Mouse (Mus musculus): ENCODE measurements at regions not wholly inside any gene's neighbourhood (a gene's known extent, or its start where the extent isn't known, plus 50 kb on each side); places are given as distances from the start of the nearest gene placed in this dataset.

- DNase-seq (ENCODE audit: low read depth, low spot score), result no peak
Measured at GRCm38 (mm10) chr16:93078909-93079308, 253.0 kb upstream of the Runx1 start.

- DNase-seq (ENCODE audit: low read depth, low spot score), result no peak
Measured at GRCm38 (mm10) chr16:93075488-93075887, 249.5 kb upstream of the Runx1 start.

GRCm38 (mm10) chr16:93072156-93072555 lies 246.2 kb upstream of the Runx1 start:
- DNase-seq (ENCODE audit: low read depth, low spot score), result peak; percentile 11

GRCm38 (mm10) chr16:93071726-93072125 lies 245.8 kb upstream of the Runx1 start:
- DNase-seq (ENCODE audit: low read depth, low spot score), result no peak

GRCm38 (mm10) chr16:93066821-93067220 lies 240.9 kb upstream of the Runx1 start:
- no peak for DNase-seq (ENCODE audit: low read depth, low spot score)

- no peak for DNase-seq (ENCODE audit: low read depth, low spot score)
Measured at GRCm38 (mm10) chr16:93061475-93062179, 235.7 kb upstream of the Runx1 start.

GRCm38 (mm10) chr16:93056295-93056694 lies 230.3 kb upstream of the Runx1 start:
- no peak for DNase-seq (ENCODE audit: low read depth, low spot score)

GRCm38 (mm10) chr16:93055545-93055944 lies 229.6 kb upstream of the Runx1 start:
- no peak for DNase-seq (ENCODE audit: low read depth, low spot score)

- no peak for DNase-seq (ENCODE audit: low read depth, low spot score)
Measured at GRCm38 (mm10) chr16:93051233-93051632, 225.3 kb upstream of the Runx1 start.

- DNase-seq (ENCODE audit: low read depth, low spot score), result no peak
Measured at GRCm38 (mm10) chr16:93048418-93048932, 222.5 kb upstream of the Runx1 start.

- DNase-seq (ENCODE audit: low read depth, low spot score), result peak; percentile 88
Measured at GRCm38 (mm10) chr16:93047594-93047993, 221.6 kb upstream of the Runx1 start.

- DNase-seq (ENCODE audit: low read depth, low spot score), result no peak
Measured at GRCm38 (mm10) chr16:93046221-93046620, 220.3 kb upstream of the Runx1 start.

GRCm38 (mm10) chr16:93043355-93043754 lies 217.4 kb upstream of the Runx1 start:
- DNase-seq (ENCODE audit: low read depth, low spot score), result no peak

GRCm38 (mm10) chr16:93042941-93043340 lies 217.0 kb upstream of the Runx1 start:
- no peak for DNase-seq (ENCODE audit: low read depth, low spot score)

GRCm38 (mm10) chr16:93042491-93042890 lies 216.5 kb upstream of the Runx1 start:
- DNase-seq (ENCODE audit: low read depth, low spot score), result no peak

GRCm38 (mm10) chr16:93041887-93042286 lies 215.9 kb upstream of the Runx1 start:
- no peak for DNase-seq (ENCODE audit: low read depth, low spot score)

GRCm38 (mm10) chr16:93041399-93041798 lies 215.4 kb upstream of the Runx1 start:
- peak; percentile 43 for DNase-seq (ENCODE audit: low read depth, low spot score)

GRCm38 (mm10) chr16:93035626-93036025 lies 209.7 kb upstream of the Runx1 start:
- no peak for DNase-seq (ENCODE audit: low read depth, low spot score)

GRCm38 (mm10) chr16:93033943-93034342 lies 208.0 kb upstream of the Runx1 start:
- no peak for DNase-seq (ENCODE audit: low read depth, low spot score)

GRCm38 (mm10) chr16:93031624-93032023 lies 205.7 kb upstream of the Runx1 start:
- DNase-seq (ENCODE audit: low read depth, low spot score), result no peak

- DNase-seq (ENCODE audit: low read depth, low spot score), result no peak
Measured at GRCm38 (mm10) chr16:93028640-93029039, 202.7 kb upstream of the Runx1 start.

- no peak for DNase-seq (ENCODE audit: low read depth, low spot score)
Measured at GRCm38 (mm10) chr16:93028016-93028415, 202.1 kb upstream of the Runx1 start.

- DNase-seq (ENCODE audit: low read depth, low spot score), result no peak
Measured at GRCm38 (mm10) chr16:93026094-93026648, 200.2 kb upstream of the Runx1 start.

Measured in ZHBTc4 (cell line).